Mouse (Mus musculus) midbrain, embryonic 15.5 days (tissue): Measurements from ENCODE around the gene Tjap1. TPM values are rescaled to one million over a fixed set of nuclear protein-coding genes. Genes with fewer than 3 reads are reported as not detected.

Source experiments
- ATAC-seq: fragments of 200-750 bp; cut with Nextera tagmentation; replicated peaks from 2 replicates; pipeline ENCODE4 v1.8.0; 2017; ENCODE audit warnings: moderate TSS enrichment
- H3K27ac ChIP-seq: fragments of 300-500 bp; sonication (generic); 2 replicates; pipeline ENCODE4 v1.5.1; 2015; ENCODE audit warnings: mild to moderate bottlenecking, inconsistent platforms
- H3K27me3 ChIP-seq: fragments of 300-500 bp; sonication (generic); replicated peaks from 2 replicates; pipeline ENCODE4 v1.6.1; 2015; ENCODE audit warnings: inconsistent platforms
- H3K36me3 ChIP-seq: fragments of 300-500 bp; sonication (generic); replicated peaks from 2 replicates; pipeline ENCODE4 v1.6.1; 2015; ENCODE audit warnings: inconsistent platforms
- H3K4me1 ChIP-seq: fragments of 300-500 bp; sonication (generic); 2 replicates; pipeline ENCODE4 v1.6.1; 2015; ENCODE audit warnings: inconsistent platforms
- H3K4me2 ChIP-seq: fragments of 300-500 bp; sonication (generic); 2 replicates; pipeline ENCODE4 v1.6.1; 2015; ENCODE audit warnings: inconsistent platforms, mild to moderate bottlenecking, moderate library complexity
- H3K4me3 ChIP-seq: fragments of 300-500 bp; sonication (generic); 2 replicates; pipeline ENCODE4 v1.5.1; 2015; ENCODE audit warnings: mild to moderate bottlenecking, inconsistent platforms
- H3K9ac ChIP-seq: fragments of 300-500 bp; sonication (generic); 2 replicates; pipeline ENCODE4 v1.6.1; 2015; ENCODE audit warnings: mild to moderate bottlenecking, inconsistent platforms
- H3K9me3 ChIP-seq: fragments of 300-500 bp; sonication (generic); 2 replicates; pipeline ENCODE4 v1.6.1; 2016; ENCODE audit warnings: inconsistent platforms
- WGBS: fragments of 180-500 bp; shearing (Covaris S2); methylation state at CpG from one replicate; pipeline ENCODE4 v1.1.7; 2015; ENCODE audit warnings: mixed read lengths; 5-methylcytosine and 5-hydroxymethylcytosine counted together
- polyA plus RNA-seq: library from polyadenylated mRNA; unstranded; fragments of >200 nt; fragmentation: Nextera tagmentation; extraction: Ambion mirVana; gene quantifications from 2 replicates; pipeline ENCODE4 v1.2.1, GENCODE M21; 2015

Tjap1 gene
- 29.4 and 31.4 TPM in 2 replicates for polyA plus RNA-seq

DNA sequence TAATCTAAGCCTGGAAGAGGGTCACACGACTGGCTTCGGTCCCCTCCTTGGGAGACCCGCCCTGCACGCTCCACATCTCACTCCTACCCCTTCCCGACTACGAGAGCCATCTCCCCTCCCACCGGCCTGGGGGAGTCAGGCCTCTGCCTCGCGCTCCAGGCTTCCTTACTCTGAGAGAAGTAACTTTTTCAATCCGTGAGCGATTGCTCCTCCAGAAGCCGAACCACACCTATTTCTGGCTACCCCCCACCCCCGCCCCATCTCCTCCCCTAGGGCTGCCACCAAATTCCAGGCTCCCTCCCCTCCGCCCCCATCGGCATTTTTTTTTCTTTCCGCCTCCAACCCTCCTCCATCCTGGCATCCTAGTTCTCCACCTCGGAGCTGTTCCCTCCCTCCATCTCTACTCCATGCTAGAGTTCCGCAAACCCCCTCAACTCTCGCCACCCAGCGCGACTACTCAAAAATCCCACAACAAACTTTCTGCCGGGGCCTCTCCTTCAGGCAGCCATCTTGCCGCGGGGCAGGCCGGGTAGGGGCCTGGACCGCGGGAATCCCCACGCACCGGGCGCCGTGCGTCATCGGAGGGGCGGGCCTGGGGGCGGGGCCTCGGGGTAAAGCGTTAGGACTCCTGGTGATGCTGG lies at the start of gene Tjap1:
TSS of gene Tjap1 (minus strand) at position 544 of the 641 bp plus-strand sequence.
- H3K27ac ChIP-seq: peak within 1 kb of the TSS; percentile 69
- H3K27me3 ChIP-seq: no peaks in the 10 kb centered on the region
- WGBS: under 1% methylated on average over 37 of the region's 37 CpGs
- H3K4me2 ChIP-seq: peak within 1 kb of the TSS; percentile 97
- peak within 1 kb of the TSS; percentile 57 for H3K4me3 ChIP-seq
- peaks cover 20% of the 10 kb centered on the region for H3K4me1 ChIP-seq
- H3K9me3 ChIP-seq: no peaks in the 10 kb centered on the region
- H3K36me3 ChIP-seq: no peaks in the 10 kb centered on the region
- H3K9ac ChIP-seq: peak within 1 kb of the TSS; percentile 45
- ATAC-seq: peak; percentile 98

DNA sequence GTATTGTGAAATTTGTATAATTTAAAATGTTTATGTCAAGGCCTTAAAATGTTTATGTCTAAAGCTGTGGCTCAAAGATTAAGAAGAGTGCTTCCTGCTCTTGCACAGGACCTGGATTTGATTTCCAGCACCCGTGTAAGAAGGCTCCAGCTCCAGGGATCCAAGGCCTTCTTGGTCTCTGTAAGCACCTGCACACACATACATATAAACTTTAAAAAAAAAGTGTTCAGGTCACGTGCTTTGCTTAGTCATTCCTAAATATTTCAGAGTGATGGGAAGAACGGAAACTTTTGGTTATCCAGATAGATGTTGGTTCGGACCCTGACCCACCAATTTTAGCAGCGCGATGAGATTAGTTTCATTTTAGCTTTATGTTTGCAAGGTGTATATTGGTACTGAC lies 45.9 kb upstream of the Tjap1 start:
- peak overlapping the region; percentile 61; the same call in 1 of the 2 replicates for H3K9ac ChIP-seq
- peaks cover 15% of the 10 kb centered on the region for H3K4me1 ChIP-seq
- no peaks in the 10 kb centered on the region for H3K9me3 ChIP-seq
- peak overlapping the region; percentile 91 for H3K27ac ChIP-seq
- no peak for ATAC-seq
- H3K4me2 ChIP-seq: peak overlapping the region; percentile 85
- 68% methylated on average over 6 of the region's 6 CpGs for WGBS
- H3K36me3 ChIP-seq: no peaks in the 10 kb centered on the region
- no peaks in the 10 kb centered on the region for H3K27me3 ChIP-seq
- peak overlapping the region; percentile 67 for H3K4me3 ChIP-seq

DNA sequence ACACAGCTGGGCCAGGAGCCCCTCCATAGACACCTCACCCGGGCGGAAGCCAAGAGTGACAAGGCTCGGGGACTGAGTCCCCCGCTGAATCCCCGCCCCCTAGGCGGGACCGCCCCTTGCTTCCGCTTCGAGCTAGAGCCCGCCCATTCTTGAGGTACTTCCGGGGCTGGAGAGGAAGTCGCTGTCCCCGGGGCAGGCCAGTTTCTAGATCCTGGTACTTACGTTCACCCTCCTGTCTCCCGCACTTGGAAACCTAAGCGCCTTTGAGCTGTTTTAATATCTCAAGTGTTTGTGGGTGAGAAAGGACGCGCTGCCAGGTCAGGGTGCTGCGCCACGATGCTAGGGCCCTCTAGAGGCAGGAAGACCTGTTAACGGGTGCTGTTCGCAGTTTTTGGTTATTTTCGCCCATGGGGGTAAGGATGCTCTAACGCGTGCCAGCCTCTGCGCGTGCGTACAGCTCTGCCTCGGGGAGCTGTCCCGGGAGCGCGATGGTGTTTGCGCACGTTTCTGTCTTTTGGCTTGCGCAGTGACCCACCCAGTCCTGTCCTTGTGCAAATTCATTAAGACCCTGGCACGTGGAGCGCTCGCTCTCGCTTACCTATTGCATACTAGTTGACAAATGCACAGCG lies 45.2 kb upstream of the Tjap1 start, which contains the start of gene Abcc10:
TSS of gene Abcc10 (minus strand) at position 447 of the 629 bp plus-strand sequence.
- peak within 1 kb of the TSS; percentile 67 for H3K4me3 ChIP-seq
- no peaks in the 10 kb centered on the region for H3K9me3 ChIP-seq
- H3K27me3 ChIP-seq: no peaks in the 10 kb centered on the region
- ATAC-seq: peak; percentile 99
- H3K27ac ChIP-seq: peak within 1 kb of the TSS; percentile 91
- peak within 1 kb of the TSS; percentile 85 for H3K4me2 ChIP-seq
- under 1% methylated on average over 40 of the region's 40 CpGs for WGBS
- no peaks in the 10 kb centered on the region for H3K36me3 ChIP-seq
- peak within 1 kb of the TSS; percentile 87 for H3K9ac ChIP-seq
- H3K4me1 ChIP-seq: peaks cover 15% of the 10 kb centered on the region

DNA sequence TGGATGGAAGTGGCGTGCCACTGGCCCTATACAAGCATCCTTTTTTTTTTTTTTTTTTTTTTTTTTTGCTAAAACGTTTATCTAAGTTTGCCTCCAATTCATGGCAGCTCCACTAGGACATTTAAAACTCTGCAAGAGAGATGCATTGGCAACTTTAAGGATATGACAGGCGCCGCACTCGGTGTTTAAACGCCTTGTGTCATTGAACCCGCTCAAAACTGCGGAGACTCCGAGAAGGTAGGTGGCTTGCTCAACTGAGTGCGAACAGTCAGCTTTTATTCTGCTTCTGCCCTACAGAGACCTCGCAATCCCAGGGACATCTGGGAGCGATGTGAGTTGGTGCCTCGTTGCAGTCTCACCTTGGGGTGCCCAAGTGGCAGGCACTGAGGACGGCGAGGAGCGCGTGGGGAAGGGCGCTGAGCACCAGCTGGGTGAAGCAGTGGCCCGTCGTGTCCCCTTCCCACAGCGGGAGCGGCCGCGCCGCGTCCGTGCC lies 44.6 kb upstream of the Tjap1 start:
- Histone ChIP-seq H3K27ac (peak overlapping the region; percentile 91), H3K4me3 (peak overlapping the region; percentile 67), H3K4me2 (peak overlapping the region; percentile 85), H3K9ac (peak overlapping the region; percentile 87), H3K9me3 (no peaks in the 10 kb centered on the region), H3K4me1 (peaks cover 15% of the 10 kb centered on the region), H3K36me3 (no peaks in the 10 kb centered on the region), H3K27me3 (no peaks in the 10 kb centered on the region)
- ATAC-seq: no peak
- WGBS: 2% methylated on average over 27 of the region's 27 CpGs

DNA sequence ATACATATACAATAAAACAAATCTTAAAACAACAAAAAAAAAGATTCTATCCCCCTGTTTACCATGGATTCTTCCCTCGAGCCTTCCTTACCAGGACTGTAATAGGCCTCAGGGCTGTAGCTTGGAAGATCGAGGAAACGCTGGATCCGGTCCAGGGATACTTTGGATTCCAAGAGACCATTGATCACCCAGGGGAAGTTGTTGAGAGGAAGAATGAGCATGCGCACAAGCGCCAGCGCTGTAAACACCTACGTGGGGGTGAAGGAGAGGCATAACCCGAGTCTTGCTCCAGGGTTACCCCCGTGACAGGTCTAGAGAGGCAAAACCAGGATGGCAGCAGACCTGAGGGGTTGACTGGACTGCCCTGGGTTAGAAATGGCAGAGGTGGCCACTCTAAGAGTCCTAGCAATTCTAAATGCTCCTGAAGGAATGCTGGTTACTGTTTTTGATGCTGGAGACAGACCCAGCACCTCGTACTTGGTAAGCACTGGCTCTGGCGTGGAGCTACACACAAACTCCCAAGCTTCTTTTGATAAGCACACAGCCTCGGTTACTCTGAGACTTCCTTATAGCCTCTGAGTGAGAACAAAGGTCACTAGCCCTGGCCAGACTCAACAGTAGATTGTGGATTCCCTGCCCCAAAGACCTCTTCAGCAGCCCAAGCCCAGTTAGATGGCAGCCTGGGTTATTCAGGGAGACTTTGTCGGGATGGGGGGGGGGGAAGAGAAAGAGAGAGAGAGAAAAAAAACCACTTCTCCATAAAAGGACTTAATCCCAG lies 39.4 kb upstream of the Tjap1 start:
- H3K36me3 ChIP-seq: no peaks in the 10 kb centered on the region
- no peaks in the 10 kb centered on the region for H3K27me3 ChIP-seq
- H3K4me3 ChIP-seq: no peak overlapping the region
- H3K4me2 ChIP-seq: no peak overlapping the region
- ATAC-seq: no peak
- 89% methylated on average over 14 of the region's 14 CpGs for WGBS
- H3K4me1 ChIP-seq: peaks cover 9% of the 10 kb centered on the region
- H3K27ac ChIP-seq: no peak overlapping the region
- no peak overlapping the region for H3K9ac ChIP-seq
- no peaks in the 10 kb centered on the region for H3K9me3 ChIP-seq

DNA sequence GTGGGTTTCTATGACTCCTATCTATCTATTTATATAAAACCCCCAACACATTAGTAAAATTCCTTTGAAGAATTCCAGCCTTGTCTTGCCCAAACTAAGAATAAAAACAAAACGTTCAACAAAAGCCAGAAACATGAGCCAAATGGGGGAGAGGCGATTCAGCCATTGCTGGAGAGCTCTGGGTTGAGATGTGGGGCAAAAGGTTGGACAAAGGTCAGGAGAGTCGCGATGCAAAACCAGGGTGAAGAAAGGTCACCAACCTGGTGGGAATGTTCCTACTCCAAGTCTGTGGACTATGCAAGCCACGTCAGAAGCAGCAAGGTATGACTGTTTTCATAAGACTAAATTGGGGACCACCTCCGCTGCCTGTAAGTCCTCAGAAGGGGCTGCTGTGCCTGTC lies 37.7 kb upstream of the Tjap1 start:
- no peak for ATAC-seq
- H3K36me3 ChIP-seq: no peaks in the 10 kb centered on the region
- no peak overlapping the region for H3K27ac ChIP-seq
- 79% methylated on average over 6 of the region's 6 CpGs for WGBS
- H3K9me3 ChIP-seq: no peaks in the 10 kb centered on the region
- no peaks in the 10 kb centered on the region for H3K27me3 ChIP-seq
- no peak overlapping the region for H3K9ac ChIP-seq
- H3K4me3 ChIP-seq: no peak overlapping the region
- H3K4me2 ChIP-seq: no peak overlapping the region
- no peaks in the 10 kb centered on the region for H3K4me1 ChIP-seq

DNA sequence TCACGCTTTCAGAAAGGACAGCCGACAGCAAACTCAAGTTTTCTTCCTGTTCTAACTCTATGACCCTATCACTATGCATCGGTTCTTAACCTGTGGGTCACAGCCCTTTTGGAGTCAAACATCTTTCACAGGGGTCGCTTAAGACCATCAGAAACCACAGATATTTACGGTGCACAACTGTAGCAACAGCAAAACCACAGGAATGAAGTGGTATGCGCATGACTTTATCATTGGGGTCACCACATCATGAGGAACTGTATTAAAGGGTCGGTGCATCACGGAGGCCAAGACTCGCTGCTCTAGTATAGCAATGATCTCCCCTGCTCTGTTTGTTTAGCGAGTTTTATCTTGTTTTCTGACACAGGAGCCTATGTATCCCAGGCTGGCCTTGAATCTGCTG lies 33.0 kb upstream of the Tjap1 start:
- 90% methylated on average over 10 of the region's 10 CpGs for WGBS
- Histone ChIP-seq H3K9me3 (no peaks in the 10 kb centered on the region), H3K4me3 (no peak overlapping the region), H3K4me1 (no peaks in the 10 kb centered on the region), H3K27ac (no peak overlapping the region), H3K9ac (no peak overlapping the region), H3K4me2 (no peak overlapping the region), H3K27me3 (no peaks in the 10 kb centered on the region), H3K36me3 (no peaks in the 10 kb centered on the region)
- no peak for ATAC-seq

DNA sequence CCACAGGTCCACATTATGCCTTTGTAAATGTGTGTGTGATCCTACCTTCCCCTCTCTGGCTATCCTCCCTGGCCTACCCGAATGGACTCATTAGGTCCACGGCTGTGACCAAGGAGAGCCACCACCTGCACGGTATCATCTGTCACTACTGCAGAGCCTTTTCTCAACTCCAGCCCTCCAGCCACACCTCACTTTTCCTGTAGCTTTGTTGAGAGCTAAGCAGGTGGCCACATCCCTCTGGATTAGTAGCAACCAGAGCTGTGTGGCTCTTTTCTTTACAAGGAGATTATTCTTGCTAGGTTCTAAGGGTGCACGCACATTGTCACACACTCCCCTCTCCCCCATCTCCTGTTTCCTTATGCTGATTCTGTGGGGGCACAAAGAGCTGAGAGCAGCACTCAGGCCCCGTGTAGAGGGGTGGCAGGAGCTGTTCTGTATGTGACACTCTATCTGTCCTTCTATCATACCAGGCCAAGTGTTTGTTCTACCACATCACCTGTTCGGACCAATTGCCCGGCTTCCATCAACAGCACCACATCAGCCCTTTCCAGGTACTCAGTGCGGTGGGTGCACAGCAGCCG lies 30.4 kb upstream of the Tjap1 start:
- ATAC-seq: no peak
- H3K27me3 ChIP-seq: no peaks in the 10 kb centered on the region
- no peaks in the 10 kb centered on the region for H3K9me3 ChIP-seq
- H3K4me3 ChIP-seq: no peak overlapping the region
- WGBS: 83% methylated on average over 9 of the region's 9 CpGs
- no peak overlapping the region for H3K4me2 ChIP-seq
- H3K36me3 ChIP-seq: no peaks in the 10 kb centered on the region
- H3K9ac ChIP-seq: no peak overlapping the region
- no peak overlapping the region for H3K27ac ChIP-seq
- H3K4me1 ChIP-seq: no peaks in the 10 kb centered on the region

DNA sequence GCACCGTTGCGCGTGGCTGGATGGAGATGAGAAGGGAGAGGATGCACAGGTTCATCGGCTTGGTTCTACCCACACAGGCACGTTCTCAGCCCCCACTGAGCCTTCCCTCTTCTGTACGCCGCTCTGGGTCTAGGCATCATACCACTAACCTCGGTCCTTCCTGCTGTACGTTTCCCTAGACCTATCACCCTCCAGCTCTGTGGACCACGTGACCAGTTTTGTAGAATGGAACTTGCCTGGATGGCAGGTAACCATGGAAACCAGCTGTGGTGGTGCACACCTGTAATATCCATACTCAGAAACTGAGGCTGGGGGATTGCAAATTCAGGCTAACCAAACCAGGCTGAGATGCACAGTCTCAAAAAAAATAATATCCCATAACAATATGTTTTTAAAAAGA lies 27.7 kb upstream of the Tjap1 start:
- Histone ChIP-seq H3K4me1 (no peaks in the 10 kb centered on the region), H3K4me3 (no peak overlapping the region), H3K27me3 (no peaks in the 10 kb centered on the region), H3K9ac (no peak overlapping the region), H3K27ac (no peak overlapping the region), H3K9me3 (no peaks in the 10 kb centered on the region), H3K36me3 (no peaks in the 10 kb centered on the region), H3K4me2 (no peak overlapping the region)
- no peak for ATAC-seq
- whole genome bisulfite sequencing: 84% methylated on average over 10 of the region's 10 CpGs

DNA sequence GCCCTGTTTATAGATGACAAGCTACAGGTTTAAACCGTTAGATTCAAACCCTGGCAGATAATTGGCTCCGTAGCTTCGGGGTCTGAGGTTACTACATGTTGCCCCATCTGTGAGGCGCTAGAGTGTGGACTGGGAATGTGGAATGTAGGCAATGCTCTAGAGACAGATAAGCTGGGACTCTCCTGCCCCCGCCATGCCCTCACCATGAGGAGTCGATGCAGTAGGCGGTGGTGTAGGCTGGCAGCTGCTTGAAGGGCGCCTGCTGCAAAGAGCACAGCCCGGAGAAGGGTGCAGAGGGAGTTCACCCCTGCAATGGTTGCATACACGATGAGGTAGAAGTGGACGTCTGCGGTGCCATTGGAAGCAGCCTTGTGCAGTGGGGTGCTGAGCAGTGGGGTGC lies 27.0 kb upstream of the Tjap1 start:
- Histone ChIP-seq H3K27me3 (no peaks in the 10 kb centered on the region), H3K9me3 (no peaks in the 10 kb centered on the region), H3K4me3 (no peak overlapping the region), H3K4me1 (no peaks in the 10 kb centered on the region), H3K4me2 (no peak overlapping the region), H3K9ac (no peak overlapping the region), H3K36me3 (no peaks in the 10 kb centered on the region), H3K27ac (no peak overlapping the region)
- WGBS: 85% methylated on average over 12 of the region's 12 CpGs
- ATAC-seq: no peak

DNA sequence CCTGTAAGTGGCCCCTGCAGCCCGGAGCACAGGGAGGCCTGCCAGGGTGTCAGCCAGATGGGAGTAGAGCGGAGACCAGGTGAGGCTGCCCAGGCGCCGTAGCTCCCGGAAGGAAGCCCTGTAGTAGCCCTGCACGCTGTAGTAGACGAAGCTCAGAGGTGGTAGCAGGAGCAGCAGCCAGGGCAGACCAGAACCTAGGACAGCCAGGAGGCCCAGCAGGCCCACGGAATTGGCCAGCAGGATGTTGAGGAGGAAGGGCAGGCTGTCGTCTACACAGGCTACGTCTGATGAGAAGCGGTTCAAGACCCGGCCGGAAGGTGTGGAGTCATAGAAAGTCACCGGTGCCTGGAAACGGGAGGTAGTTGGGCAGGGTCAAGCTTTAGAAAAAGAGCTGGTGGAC lies 24.1 kb upstream of the Tjap1 start:
- no peak for ATAC-seq
- Histone ChIP-seq H3K27ac (no peak overlapping the region), H3K4me2 (no peak overlapping the region), H3K4me1 (no peaks in the 10 kb centered on the region), H3K9ac (no peak overlapping the region), H3K9me3 (no peaks in the 10 kb centered on the region), H3K36me3 (peaks cover 10% of the 10 kb centered on the region; the same call in 1 of the 2 replicates), H3K4me3 (no peak overlapping the region), H3K27me3 (no peaks in the 10 kb centered on the region)
- 93% methylated on average over 15 of the region's 15 CpGs for WGBS

DNA sequence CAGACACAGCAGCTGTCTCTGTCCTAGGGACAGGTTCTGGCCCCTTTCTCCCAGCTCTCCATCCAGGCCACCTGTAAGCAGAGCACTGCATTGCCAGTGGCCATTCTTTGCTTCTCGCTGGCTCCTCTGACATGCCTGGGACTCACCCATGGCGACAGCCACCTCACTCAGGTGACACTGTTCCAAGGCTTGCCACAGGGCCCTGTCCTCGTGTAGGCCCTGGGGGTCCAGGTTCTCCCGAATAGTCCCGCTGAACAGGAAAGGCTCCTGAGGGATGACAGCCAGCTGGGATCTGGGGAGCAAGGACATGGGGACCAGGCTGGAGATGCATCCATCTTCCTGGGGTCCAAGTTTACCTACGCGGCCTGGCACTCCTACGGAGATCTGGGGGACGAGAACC lies 21.4 kb upstream of the Tjap1 start:
- Histone ChIP-seq H3K9ac (no peak overlapping the region), H3K9me3 (no peaks in the 10 kb centered on the region), H3K4me2 (no peak overlapping the region), H3K27ac (no peak overlapping the region), H3K4me1 (peaks cover 4% of the 10 kb centered on the region), H3K4me3 (no peak overlapping the region), H3K36me3 (peaks cover 10% of the 10 kb centered on the region; the same call in 1 of the 2 replicates), H3K27me3 (peaks cover 7% of the 10 kb centered on the region)
- WGBS: 86% methylated on average over 9 of the region's 9 CpGs
- no peak for ATAC-seq
